Mouse (Mus musculus): ENCODE results near the gene Depdc7.

DNA sequence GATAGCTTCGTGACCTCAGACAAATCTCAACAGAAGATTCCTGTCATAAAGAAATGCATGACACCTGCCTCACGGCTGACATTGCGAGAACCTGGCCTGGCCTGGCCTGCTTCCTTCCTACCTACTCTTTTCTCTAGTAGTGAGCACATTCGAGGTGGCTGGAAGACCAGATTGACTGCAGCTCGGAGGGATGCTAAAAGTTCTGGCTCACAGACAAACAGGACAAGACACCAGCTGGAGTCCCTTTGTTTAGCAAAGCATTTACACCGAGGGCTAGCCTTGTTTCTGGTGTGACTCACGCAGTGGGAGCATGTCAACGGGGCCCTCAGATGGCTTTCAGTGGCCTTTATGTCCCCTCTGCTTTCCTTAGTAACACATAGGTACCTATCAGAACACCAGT is 54.0 kb downstream of the Depdc7 start:
- TF ChIP-seq CTCF (IDR thresholded peaks at IDR 0.05; ENCODE audit: control insufficient read depth, insufficient read depth, insufficient replicate concordance, low read depth, low read length): no peak
- no peak for TF ChIP-seq POLR2A (IDR thresholded peaks at IDR 0.05; ENCODE audit: control insufficient read depth, low read depth, low read length)

All from testis, adult 2 months (tissue).